Mouse (Mus musculus) embryo, embryonic 11.5 days (tissue): ENCODE measurements around the gene Insyn1.
A peak's percentile ranks its signal among the peaks of the same experiment; 100 is the strongest.

Experiments
- DNase-seq: peaks from one replicate; pipeline ENCODE4 v3.0.0-alpha.2; 2012; ENCODE audit warnings: low read depth, low spot score

Insyn1 gene

DNA sequence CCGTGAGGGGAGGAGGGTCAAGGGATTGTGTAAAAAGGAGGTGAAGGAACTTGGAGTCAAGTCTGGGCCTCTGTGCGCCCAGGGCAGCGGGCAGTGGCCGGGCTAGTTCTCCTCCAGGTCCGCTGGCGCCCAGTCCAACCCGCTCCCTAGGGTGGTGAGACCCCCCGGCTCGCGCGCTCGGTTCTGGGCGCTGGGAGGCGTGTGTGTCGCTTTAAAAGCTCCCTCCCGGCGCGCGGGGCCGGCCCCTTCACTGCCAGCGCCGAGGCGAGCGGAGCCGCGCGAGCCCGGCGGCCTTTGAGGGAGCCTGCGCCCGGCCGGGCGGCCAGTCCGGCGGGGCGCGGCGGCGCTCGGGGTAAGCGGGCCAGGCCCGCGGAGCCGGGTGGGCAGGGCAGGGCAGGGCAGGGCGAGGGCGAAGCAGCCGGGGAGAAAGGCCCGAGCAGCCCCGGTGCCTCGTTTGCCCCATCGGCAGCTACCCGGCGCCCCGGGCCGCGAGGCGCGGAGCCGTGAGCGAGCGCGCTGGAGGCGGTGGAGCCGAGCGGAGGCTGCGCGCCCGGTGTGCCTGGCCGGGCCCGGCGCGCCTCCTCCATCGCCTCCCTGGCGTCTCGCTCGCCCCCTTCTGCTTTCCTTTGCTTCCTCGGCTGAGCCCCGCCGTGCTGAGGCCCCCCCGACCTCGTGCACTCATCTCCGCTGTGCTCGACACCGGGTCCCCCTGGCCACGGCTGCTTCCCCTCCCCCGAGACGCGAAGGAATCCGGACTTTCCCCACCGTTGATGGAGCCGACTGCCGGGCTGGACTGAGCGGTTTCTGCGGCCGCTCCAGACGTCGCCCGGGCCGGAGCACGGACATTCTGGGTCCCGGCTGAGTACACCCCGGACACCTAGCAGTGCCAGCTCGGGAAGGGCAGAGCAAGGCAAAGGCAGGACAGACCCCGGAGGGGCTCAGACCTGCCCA lies at the start of gene Insyn1:
TSS of gene Insyn1 (plus strand) at position 753 of the 951 bp plus-strand sequence.
- DNase-seq: peak; percentile 36

DNA sequence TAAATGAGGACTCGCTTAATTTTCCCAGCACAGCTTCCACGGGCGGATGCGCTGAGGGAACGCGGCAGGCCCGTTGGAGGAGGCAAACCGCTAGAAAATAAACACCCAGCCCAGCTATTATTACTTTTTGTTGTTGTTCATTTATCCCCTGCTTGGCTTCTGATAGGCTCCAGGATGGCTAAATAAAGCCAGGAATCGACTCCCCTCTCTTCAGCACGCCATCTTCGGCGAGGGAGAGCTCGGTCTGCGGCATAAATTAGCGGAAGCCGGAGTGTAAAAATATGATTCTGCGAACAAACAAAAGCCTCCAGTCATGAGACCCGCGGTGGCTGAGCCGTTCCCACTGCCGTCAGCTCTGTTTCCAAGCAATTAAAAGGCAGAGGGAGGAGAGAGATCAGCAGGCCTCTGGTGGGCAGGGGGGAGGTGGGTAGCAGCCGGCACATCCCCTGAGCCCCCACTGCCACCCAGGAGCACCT lies 49.4 kb upstream of the Insyn1 start:
- no peak for DNase-seq

- no peak for DNase-seq
These were observed 48.3 kb upstream of the Insyn1 start for GRCm38 (mm10) chr9:58440100-58440499.

GRCm38 (mm10) chr9:58440614-58441013 lies 47.8 kb upstream of the Insyn1 start:
- DNase-seq: no peak

DNA sequence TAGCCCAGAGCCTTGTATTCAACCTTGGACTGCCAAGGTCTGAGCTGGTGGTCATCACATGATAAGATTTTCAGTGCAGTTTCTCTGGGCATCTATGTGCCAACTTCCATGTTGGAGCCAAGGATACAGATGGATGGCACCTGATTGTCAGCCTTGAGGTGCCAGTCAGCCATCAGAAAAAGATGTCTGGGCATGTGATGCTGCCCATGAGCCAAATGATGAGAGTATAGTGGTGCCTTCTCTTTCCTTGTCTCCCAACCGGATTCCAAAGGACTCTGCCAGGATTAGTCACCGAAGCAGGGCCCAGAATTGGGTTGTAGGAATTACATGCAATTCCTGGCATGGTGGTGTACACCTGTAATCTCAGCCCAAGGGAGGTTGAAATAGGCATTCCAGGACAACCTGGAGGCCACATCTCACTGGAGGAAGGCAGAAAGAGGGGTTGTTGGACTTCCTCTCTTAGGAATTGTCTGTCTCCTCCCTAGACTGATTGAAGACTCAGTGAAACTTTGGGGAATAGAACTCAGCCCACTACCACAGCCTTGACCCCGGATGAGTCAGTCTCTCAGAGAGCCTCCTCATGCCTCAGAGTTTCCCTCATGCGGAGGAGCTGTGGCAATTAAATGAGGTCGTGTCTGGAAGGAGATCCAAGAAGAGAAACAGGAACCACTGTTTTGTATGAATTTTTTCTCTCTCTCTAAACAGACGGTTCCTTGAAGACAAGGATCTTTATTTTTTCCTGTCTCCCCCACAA lies 46.9 kb upstream of the Insyn1 start:
- no peak for DNase-seq

DNA sequence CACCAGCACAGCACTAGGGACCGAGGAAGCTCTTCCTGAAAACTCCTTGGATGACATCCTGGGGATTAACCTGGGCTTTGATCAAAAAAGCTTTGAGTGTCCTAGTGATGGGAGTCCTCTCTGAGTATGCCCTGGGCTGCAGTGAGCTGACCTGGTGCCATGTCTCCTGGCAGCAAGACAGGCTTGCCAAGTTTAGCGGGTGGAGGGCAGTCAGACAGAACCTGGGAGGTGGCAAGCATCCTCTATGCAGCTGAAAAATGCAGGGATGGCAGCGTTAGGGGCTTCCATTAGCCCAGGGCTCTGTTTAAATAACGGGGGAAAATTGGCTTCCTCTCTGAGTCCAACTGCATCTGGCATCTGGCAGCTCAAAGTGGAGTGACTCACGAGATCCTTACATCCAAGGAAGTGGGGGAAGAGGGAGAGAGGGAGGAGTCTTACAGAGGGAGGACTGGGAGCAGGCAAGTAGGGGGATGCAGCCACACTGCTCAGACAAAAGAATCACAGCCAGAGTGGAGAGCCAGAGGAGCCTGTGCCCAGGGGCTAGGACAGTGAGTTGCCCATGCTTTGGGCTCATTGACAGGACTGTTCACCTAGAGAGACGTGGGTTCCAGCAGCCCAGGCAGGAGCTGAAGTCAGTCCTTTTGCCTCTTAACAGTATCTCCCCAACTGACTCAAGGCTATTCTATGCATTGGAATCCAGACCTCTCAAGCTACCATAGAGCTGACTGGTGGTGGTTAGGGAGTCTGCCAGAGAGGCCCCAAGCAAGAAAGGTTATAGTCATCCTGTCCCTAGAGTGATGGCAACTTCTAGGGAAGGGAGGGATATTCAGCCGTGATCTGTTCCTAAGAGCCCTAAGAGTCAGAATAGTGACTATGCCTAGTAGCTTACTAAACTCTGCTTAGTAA lies 46.0 kb upstream of the Insyn1 start:
- DNase-seq: no peak

DNA sequence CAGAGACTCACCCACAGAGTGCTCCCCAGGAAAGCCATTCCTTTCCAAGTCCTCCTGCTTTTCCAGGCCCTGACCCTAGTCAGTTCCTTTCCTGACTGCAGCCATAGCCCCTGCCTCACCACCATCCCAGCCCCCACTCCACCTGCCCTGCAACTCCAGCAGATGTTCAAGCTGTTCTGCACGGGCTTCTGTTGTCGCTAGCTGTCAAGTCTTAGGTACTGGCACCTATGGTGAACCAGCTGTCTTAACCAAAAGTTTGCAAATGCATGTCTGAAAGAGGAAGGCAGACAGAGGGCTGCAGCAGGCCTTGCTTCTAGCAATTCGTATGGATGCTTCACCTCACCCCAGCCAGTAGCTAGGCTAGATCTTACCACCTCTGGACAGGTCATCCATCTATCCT lies 45.3 kb upstream of the Insyn1 start:
- DNase-seq: no peak

DNA sequence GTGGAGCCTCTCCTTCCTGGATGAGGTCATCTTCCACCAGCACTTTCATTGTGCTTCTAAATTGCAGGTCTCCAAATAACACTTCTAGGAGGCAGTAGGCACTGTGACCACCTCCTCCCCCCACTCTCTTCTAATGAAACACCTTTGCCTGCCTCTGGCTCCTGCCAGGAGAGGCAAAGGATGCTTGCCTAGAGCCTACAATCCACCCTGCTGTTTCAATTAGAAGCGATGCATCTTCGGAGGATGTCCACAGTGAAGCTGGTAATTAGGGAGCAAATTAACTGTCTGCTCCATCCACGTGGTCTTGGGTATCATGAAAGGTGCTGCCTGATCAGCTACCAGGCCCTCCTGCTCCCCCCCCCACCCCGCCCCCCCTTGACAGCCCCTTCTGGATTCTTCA lies 41.6 kb upstream of the Insyn1 start:
- DNase-seq: no peak

GRCm38 (mm10) chr9:58447997-58448595 lies 40.3 kb upstream of the Insyn1 start:
- no peak for DNase-seq

GRCm38 (mm10) chr9:58449526-58449925 lies 38.9 kb upstream of the Insyn1 start:
- no peak for DNase-seq

DNA sequence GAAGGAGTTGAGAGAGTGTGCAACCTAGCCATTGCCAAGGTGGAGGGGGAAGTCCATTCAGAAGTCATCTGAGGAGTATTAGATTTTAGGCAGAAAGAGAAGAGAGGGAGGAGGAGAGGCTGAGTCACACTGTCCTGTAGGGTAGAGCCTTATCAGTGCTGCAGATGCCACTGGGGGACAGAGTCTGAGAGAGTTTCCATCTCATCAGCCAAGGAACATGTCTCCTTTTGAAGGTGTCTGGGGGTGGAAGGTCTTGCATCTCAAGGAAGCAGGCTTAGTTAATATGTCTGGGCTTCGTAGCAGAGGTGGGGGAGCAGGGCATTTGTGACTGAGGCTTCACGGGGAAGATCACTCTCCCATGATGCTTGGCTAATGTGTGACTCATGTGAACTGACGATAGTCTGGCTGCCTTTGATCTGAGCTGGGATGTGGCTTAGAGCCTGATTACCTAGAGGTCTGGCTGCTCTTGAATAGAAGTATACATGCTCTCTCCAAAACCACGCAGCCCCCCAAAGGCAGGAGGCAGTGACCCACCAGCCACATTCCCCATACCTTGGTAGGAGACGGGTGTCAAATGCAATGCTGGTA lies 34.5 kb upstream of the Insyn1 start:
- no peak for DNase-seq

- DNase-seq: no peak
These were observed 33.5 kb upstream of the Insyn1 start for GRCm38 (mm10) chr9:58454886-58455285.

DNA sequence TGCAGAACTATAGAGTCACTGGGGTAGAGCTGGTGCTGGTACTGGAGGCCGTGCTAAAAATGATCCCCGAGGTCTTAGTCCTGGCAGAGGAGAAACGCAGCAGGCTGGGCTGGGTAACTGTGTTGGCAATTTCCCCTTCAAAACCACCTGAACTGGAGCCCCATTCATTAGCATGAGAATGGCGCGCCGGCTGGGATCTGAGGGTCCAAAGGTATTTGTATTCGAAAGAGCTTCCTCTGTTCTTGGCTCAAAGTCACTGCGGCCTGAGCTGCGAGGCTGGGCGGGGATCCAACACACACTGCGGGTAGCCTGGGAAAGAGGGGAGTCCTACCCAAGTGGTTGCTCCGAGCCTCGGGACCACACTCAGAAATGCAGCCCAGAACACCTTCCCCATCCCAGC lies 32.6 kb upstream of the Insyn1 start:
- DNase-seq: no peak

DNA sequence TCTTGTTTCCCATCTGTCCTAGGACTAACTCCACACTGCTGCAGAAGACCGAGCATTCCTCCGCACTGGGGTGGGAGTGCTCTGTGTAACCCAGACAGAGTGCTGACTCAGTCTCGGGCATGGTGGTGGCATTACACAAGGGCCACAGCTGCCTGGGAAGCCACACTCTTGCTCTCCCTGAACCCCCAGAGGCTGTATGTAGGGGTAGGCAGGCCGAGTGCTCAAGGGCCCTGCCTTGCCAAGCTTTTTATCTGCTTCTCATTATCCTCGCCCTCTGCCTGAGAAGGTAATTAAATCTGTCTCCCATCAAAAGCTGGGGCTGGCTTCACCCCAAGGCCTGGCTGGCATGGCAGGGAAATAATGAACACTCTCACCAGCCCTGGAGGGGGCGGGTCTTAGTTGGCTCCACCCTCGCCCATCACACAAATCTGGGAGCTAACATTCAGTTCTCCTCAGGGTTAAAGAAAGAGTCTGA lies 30.9 kb upstream of the Insyn1 start:
- DNase-seq: no peak

DNA sequence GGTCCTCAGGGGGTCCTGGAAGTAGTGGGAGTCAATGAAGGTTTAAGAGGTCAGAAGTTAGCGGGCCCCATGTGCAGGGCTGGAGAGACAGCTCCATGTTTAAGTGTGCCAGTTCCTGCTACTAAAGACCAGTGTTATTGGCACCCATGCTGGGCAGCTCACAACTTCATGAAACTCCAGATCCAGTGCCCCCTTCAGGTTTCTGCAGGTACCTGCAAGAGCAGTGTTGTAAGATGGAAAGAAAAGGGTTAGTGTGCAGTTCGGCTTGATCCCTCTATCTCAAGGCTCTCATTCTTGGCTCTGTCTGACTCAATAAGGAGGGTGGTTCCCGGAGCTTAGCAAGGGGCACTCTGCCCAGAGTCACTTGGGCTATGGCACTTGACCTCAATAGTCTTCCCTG lies 30.1 kb upstream of the Insyn1 start:
- no peak for DNase-seq

DNA sequence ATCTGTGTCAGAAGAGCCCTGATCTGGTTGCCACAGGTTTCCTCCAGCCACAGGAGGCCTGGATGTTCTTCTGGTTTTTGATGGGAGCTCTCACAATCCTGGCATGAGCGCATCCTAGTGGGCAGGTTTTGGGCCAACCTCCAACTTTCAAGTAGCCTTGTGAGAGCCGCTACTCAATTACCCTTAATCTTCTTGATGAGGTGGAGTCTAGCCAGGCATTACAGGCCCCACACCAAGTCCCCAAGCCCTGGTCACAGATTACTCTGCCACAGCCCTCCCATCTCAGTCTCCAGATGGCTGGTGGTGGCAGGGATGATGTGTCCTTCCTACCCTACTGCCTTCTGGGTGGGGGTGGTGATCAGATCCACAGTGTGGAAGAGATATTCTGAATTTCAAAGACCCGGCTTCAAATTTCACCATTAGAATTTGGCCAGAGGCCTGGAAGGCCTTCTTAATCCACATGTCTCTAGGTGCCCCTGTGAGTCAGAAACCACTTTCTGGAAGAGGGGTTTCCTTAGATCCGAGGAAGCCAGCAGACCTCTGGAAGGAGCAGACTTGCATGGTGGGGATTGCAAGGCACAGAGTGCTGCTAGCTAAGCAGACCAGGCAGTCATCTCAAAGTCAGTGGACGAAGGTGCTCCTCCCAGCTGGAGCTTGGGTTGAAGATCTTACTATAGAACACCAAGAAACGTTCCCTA lies 29.4 kb upstream of the Insyn1 start:
- DNase-seq: no peak

DNA sequence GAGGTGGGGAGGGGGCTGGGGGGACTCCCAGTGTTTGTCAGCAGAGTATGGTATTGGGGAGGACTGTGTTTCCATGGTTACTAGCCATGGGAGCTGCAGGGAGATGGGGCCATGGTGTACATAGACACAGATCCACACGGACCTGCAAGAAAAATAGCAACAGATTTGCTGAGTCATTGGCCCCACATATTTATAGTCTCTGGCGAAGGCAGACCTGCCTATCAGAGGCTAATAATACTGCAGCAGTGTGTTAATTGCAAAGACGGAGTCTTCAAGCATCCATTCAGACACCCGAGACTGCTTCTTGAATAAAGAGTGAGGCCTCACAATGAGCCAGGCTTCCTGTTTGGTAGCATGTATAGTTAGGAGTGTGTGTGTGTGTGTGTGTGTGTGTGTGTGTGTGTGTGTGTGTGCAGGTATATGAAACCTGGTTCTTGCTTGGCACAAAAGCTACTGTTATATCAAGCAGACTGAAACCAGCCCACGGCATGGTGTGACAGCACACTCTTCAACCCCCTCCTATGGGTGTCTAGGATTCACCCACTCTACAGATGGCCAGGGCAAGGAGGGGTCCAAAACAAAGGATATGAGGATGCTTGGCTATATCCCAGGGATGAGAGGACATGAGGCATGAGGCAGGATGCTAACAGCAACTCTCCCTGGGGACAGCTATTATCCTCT lies 20.9 kb upstream of the Insyn1 start:
- no peak for DNase-seq

DNA sequence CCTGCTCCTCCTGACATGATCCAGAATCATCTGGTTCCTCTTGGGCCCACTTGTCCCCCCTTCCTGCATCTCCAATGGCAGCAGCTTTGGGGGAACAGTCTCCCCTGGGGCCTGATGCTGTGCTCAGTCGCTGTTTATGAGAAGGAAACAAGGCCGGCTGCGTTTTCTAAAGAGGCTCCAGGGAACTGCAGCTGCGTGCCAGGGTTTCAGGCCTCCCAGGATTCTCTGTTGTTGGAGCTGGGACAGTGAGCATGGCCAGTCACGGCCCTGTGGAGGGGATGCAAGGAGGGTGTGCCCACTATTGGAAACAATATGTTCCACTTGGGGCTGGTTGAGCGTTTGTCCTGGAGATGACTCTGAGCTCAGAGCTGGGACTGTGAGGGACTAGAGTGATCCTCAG lies 17.9 kb upstream of the Insyn1 start:
- DNase-seq: no peak

DNA sequence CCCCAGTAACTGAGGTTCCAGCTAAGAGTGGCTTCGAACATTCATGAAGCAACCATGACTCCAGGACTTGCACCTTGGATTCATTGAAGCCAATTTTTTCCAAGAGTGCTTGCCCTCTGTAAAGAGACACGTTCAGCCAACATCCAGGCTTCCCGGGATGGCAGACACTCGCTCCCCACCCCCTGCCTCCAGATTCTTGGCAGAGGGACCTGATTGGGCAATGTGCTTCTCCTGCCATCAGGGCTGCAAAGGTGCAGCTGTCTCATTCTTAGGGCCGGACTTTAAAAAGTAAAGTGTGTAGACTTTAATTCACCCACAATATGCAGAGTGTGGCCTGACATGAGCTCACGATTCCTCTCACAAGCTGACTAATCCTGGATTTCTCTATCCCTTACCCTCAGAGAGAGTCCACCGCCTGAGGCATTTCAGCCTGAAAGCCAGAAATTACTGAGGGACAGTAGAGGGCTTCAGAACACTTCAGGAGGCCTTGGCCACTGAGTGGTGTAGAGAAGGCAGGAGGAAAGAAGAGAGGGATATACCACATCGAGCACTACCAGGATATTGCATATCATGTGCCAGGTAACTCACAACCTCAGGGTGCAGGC lies 15.1 kb upstream of the Insyn1 start:
- no peak for DNase-seq
